Mouse (Mus musculus) frontal cortex, postnatal 14 days (tissue): Measurements from ENCODE around the gene Mrpl35.
"Not testable (repeated sequence)": the region's sequence is repeated elsewhere in the genome, so short reads cannot be mapped to it uniquely, and the experiment has no call there.

Source experiments
- DNase-seq, 2 experiments: peaks; one replicate each; pipeline ENCODE4 v3.0.0; 2022; ENCODE audit warnings: low spot score in 2 of 2

The Mrpl35 gene

DNA sequence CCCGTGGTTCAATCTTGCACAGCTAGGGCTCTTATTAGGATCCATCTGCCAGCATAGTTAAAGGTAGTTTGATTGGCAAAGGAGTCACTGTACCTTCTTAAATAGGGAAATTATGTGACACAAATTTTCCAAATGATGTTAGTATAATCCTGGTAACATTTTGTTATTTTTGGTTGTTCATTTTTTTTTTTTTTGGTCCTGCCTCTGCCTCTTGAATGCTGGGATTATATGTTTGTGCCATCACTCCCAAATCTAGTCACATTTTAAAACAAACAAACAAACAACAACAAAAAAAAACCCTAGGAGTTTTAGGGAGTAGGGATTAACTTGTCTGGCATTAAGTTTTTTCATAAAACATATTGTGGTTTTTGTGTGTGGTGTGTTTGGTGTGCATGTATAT is at the start of gene Mrpl35:
TSS of gene Mrpl35 (minus strand) at position 101 of the 400 bp plus-strand sequence.
- no peak for DNase-seq

DNA sequence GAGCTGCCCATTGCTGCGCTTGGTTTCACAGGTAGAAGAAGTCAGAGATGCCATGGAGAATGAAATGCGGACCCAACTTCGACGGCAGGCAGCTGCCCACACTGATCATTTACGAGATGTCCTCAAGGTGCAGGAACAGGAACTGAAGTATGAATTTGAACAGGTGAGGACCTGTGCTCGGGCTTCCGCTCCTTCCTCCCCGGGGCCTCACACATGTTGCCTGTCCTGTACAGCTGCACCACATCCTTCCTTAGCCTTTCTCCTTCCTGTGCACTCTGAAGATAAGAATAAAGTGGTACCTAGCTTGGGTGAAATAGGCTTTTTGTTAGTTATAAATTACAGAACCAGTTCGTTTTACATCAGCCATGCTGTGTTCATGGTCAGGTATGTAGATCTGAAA is 44.6 kb upstream of the Mrpl35 start:
- no peak for DNase-seq

DNA sequence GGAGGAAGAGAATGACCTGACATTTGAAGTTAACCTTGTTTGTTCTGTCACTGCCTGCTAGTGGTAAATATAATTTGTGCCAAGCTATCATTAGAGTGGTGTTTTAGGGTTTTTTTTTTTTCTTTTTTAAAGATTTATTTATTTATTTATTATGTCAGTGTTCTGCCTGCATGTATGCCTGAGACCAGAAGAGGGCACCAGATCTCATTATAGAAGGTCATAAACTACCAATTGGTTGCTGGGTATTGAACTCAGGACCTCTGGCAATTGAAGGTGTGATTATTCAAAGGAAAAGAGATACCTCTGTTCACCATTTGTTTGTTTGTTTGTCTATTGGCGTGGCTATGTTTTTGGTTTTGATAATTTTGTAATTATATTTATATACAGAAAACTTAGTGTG is 42.0 kb upstream of the Mrpl35 start:
- no peak for DNase-seq

DNA sequence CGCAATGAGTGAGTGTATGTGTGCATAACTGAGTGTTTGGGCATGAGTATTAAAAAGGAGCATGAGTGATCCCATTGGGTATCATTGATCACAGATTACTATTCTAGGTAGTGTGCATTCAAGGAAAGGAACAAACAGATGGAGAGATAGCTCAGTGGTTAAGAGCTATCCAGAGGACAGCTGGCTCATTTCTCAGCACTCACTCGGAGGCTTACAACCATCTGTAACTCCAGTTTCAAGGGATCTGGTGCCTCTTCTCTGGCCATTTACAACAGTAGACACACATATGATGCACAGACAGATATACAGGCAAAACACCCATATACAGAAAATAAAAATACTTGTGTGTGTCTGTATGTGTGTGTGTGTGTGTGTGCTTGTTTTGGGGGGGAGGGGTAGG is 41.0 kb upstream of the Mrpl35 start:
- no peak for DNase-seq

DNA sequence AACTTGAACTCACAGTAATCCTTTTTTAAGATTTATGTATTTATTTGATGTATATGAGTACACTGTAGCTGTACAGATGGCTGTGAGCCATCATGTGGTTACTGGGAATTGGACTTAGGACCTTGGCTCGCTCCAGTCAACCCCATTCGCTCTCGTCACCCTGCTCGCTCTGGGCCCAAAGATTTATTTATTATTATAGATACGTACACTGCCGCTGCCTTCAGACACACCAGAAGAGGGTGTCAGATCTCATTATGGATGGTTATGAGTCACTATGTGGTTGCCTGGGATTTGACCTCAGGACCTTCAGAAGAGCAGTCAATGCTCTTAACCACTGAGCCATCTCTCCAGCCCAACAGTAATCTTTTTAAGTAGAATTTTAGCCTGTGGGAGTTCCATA is 20.1 kb upstream of the Mrpl35 start:
- DNase-seq, result not testable (repeated sequence)

DNA sequence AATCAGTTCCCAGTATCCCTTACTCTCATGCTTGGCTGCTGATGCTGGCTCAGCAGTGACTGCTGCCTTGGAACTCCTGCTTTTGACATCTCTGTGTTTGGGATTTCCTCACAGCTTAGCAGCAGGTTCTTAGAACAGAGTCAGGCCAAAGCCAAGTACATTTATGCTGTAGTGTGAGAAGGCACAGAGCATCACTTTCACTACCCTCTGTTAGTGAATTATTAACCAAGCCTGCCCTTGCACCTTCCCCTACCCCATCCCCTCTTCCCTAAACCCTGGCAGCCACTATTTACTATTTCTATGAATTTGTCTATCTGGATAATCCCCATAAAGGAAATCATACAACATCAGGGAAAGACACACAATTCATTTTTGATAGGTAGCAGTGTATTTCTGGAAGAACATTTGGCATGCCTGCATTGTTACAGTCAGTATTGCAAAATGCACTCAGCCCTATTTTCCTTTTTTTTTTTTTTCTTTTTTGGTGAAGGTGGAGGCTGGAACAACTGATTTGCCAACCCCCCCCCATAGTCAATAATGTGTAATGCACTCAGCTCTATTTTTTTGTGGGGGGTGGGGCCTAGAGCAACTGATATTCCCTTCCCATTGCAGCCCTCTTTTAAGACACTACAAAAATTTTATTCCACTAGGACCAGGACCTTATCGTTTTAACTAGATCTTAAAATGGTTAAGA is 14.0 kb upstream of the Mrpl35 start:
- no peak for DNase-seq

DNA sequence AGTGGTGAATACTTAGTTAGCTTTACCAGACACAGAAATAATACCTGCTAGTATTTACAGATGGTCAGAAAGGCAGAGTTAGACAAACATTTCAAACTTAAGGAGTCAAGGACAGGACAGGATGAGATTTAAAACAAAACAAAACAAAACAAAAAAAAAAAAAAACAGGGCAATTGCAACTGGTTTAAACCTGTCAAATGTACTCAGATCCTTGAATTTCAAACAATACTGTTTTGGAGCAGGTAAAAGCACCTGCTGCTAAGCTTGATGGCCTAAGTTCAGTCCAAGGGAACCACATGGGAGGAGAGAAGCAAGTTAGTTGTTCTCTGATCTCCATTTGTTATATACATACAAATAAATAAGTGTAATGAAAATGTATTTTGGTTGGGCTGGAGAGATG is 13.0 kb upstream of the Mrpl35 start:
- DNase-seq, result no peak

DNA sequence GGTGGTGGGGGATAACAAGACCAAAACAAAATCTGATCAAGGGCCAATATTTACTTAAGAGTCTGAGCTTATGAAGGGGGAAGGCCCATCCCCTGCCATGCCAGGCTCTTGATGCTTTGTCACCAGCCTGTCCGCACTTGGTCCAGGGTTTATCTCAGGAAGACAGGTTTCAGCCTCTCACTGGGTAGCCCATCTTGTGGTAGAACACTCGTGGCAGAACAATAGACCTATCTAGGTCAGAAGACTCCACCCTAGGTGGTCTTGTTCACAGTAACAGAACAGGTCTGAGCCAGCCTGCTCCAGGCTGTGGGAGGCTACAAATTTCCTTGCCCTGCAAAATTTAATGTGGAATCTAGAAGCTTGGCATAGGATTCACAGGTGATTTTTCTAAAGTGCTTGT is 10.0 kb upstream of the Mrpl35 start:
- DNase-seq, result no peak

DNA sequence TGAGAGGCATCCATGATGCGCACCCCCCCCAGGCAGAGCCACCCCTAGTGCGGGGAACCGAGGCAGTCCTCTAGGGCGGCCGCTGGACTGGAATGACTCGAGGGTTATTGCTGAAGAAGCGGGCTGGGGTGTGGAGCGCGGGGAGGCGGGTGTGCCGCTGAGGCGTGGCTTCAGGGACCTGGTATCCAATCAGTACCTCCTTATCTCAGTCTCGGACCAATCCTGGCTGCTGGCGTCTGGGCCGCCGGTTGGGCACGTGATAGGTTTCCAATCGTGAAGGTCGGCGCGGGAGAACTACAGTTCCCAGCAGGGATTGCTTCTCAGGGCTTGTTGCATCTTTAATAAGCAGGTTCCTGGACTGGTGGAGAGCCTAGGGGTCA is 4.8 kb upstream of the Mrpl35 start:
- peak; percentile 96 to 97 for DNase-seq

DNA sequence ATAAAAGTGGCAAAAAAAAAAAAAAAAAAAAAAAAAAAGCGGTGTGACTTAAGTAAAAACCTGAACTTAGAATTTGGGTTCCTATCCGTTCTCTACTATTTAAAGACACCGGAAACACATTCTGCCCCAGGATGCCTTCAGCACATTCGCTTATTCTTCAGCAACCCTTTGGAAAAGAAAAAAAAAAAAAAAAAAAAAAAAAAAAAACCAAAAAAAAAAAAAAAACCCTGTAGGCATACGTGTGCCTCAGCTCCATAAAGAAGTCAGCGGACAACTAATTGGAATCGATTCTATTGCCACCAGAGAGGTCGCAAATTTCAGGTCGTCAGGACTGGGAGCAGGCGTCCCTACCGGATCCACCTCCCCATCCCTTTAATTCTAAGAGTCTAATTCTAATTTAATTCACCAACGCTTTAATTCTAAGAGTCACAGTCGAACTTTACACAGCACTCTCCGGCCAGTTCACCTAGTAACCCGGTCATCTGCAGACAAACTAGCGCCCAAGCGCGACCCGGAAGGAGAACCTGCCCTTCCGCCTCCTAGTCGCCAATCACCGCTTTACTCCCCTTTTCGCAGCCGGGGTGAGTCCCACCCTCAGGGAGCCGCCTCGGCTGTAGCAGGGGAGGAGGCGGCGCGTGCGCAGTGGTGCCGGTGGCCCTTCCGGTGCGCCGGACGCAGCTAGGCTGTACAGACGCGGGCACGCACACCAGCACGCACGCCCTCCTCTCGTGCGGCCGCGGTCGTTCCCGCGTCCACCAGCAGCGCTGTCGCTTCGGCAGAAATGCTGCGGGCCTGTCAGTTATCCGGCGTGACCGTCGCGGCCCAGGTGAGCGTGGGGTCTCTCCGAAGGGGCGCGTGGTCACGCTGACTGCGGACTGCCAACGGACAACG is 4.2 kb upstream of the Mrpl35 start, which contains the start of gene Immt:
TSS of gene Immt (plus strand) at position 642 of the 891 bp plus-strand sequence.
- peak; percentile 93 to 94 for DNase-seq

DNA sequence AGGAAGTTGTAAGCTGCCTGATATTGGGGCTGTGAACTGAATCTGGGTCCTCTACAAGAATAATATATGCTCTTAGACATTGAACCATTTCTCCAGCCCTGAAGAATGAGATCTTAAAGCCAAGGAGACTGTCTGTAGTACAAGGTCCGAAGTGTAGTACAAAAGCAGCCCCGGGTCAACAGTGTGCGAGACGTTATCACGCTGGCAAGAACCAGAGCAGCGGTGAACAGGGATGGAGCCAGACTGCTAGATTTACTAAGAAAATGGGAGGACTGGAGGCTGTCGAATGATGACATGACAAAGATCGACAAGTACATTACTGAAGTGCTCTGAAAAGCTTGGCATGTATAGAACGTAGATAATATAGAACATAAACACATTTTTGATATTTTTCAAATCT is 3.0 kb upstream of the Mrpl35 start:
- no peak for DNase-seq

DNA sequence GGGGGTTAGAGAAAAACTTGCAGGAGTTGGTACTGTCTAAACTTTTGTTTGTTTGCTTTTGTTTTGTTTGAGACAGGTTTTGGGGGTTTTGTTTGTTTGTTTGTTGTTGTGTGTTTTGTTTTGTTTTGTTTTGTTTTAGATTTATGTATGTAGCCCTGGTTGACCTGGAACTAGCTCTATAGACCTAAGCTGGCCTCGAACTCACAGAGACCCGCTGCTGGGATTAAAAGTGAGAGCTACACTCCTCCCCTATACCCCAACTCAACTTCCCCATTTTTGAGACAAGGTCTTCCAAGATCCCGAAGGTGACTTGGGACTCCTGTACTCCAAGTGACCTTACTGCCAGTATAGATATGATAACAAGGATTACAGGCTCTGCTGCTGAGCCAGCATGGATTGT is 2.8 kb downstream of the Mrpl35 start:
- DNase-seq, result no peak

DNA sequence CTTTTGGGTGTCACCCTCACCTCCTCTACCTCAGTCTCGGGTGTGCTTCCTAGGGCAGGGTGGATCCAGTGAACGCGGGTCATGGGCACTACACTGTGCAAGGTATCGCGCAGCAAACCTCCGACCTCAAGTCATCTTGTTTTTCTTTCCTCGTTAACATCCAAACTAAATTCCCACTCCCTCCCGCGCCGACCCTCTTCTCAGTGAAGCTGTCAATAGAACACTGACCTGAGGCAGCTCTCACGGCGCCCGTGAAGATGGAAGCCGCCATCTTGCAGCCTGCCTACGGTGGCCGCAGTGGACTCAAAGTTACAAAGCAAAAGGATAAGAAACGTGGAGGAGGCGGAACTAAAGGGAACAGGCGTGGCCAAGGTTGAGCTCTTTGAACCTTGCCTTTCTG is 3.3 kb downstream of the Mrpl35 start:
- DNase-seq, result peak; percentile 81 to 84

DNA sequence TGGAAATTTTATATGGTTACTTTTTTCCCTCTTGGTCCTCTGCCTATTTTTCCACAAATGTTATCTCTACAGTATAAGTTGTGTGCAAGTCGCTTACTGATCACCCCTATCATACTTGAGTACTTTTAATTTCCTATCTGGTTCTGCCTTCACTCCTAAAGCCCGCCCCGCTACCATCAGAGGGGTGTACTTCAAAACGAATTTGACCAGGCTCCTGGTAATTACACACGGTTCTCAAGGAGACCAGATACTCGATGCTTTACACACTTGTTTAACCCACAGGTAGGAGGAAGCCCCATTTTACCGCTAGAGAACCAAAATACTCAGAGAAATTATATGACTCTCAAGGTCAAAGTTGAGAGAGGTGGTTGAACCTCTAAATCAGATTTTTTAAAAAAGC is 3.7 kb downstream of the Mrpl35 start:
- no peak for DNase-seq

DNA sequence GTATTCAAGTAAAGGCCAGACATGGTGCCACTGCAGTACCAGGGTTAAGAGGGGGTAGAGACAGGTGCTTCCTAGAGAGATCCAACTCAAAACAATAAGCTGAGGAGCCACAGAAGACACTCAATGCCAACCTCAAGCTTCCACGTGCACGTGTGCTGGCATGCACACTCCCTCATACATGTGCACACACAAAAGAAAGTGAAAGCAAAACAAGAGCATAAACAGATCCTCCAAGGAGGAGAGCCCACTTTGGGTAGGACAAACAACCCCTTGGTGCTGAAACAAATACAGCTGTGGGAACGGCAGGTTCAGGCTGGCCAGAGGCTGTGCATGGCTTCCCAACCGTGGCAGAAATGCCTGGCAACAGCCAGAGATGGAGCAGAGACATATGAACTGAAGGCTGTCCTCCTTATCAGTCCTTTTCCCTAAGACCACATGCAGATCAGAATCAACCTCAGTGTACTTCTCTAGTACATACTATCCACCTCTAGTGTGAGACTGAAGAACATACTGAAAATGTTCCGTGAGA is 6.9 kb downstream of the Mrpl35 start:
- no peak for DNase-seq

DNA sequence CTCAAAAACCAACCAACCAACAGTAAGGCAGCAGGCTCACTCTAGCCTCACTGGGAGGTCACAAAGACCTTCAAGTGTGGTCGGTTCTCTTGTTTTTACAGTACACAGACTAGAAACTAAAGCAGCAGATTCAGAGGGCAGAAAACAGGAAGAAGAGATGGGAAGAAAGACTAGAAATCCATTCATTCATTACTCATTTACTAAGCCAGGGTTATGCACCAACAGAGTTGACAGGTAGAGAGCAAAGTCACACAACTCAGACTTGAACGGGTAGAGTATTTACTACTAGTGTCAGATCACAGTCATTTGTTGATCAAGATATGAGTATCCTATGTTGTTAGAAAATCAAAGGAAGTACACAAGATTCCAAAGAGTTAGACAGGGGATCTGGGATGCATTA is 13.9 kb downstream of the Mrpl35 start:
- no peak for DNase-seq

DNA sequence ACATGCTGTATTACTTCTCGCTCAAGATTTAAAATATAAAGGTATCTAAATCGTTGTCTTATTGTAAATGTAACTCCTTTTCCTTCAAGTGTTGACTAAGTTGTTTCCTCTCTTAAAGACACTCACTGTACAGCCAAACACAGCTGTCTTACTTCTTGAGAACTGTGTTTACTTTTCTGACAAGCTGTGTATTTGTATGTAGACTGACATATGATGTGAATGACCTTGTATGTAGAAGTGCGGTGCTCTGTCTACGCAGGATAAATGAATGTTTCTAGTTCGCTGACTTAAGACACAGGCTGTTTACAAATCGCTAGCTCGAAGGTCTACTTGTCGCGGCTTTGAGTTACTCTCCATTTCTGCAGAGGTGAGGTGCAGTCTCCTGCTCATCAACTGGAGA is 16.9 kb downstream of the Mrpl35 start:
- DNase-seq, result no peak

DNA sequence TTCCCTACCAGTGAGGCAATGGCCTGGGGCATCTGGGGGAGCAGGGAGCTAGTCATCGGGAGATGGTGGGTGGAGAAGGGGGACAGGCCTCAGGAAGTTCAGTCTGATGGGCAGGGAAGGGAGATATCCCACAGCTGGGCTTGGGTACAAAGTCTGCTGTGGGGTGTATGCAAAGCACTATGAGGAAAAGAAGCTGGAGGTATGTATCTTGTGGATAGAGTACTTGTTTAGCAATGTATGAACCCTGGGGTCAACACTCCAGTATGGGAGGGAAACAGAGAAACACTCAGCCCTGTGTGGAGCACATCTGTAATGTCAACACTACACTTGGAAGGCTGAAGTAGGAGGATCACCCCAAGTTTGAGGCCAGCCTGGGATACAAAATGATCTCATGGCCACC is 20.1 kb downstream of the Mrpl35 start:
- DNase-seq, result no peak

DNA sequence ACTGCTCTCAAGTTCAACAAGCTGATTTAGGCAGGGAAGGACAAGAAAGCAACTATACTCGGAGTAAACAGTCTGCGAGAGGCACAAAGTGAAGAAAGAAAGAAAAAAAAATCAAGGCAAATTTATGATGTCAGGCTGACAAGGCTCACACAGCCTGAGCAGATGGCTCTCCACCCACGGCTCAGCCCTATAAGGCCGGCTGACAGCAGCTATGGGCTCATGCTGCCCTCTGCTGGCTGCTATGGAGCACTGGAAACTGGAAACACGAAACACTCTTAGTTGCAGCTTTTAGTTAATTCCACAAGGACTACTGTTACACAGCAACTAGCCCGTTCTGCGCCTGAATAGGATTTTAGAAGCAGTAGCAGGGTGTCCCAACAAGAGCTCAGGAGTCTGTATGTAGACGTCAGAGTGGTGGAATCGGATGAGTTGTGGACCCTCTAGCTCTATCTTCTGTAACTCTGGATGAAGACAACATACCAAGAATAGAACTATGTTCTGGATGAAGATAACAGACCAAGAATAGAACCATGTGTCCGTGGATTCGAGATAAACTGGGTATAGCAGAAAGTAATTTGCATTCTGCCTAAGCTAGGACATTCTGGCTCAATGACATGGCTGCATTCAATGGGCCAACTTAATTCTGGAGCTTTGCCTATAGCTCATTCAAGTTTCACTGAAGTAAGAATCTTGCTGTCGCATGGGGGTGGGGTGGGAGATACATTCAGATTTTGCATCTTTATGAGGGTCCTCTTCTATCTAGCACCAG is 22.5 kb downstream of the Mrpl35 start:
- peak; percentile 41 to 59 for DNase-seq

DNA sequence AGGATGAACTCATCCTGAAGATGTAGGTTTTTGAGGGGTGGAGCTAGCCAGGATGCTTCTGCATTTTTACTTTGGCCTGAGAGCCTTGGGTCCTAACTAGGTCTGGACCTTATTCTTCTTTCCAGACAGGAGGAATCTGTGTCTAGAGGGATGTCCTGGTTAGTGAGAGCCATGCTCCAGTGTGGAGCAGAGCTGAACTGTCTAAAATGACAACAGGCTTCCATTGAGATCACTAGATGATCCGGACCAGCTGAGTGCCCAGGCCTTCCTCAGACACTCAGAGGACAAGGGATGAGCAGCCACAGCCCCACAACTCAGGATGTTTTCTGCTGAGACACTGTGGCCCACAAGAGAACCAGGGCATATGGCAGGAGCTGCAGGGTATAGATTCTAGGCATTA is 23.2 kb downstream of the Mrpl35 start:
- DNase-seq, result no peak

DNA sequence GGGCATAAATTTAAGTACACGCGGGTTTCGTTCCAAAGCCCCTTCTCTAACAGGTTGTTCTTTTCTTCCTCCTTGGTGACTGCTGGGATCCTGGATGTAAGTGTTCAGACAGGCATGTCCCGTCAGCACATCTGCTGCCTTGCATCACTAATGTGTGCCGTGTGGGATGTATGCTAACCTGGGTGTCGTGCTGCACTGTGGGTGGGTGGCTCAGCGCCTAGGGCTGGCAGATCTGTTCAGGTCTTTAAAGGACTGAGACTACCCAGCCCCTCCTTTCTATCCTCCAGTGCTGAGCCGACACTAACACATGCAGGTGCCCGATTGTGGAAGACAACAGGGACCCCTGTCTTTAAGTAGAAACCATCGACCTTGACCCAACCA is 25.1 kb downstream of the Mrpl35 start:
- DNase-seq, result peak; percentile 50 to 58

DNA sequence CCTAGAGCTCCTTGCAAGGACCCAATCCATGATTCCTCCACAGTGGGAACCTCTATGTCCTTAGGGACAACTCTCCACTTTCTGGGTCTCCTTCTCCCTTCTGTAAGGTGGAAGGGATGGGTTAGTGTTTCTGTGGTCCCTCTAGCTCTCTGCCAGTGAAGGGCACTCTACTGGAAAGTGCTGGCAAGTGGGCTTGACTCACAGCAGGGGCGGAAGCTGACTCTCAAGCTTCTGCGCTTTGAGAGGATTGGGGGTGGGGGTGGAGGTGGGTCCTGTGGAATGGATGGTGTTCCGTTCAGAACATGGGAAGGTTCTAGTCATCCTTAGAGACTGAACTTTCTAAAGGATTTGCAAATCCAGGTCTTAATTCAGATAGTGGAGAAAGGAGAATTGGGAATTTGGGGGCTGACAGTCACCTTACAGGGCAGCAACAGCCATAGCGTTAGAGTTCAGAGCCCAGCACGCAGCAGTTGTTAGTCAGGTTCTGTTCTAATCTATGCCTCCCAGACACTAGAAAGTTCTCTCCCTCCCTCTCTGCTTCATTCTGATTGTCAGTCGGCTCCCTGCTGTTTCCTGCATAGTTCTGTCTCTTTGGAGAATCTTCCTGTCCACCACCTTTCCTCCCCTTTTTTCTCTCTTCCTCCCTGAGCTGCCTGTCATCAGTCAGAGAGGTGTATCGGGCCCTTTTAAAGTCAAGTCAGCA is 25.6 kb downstream of the Mrpl35 start:
- no peak for DNase-seq
